Mouse (Mus musculus) liver, embryonic 15.5 days (tissue): Measurements from ENCODE around the gene Fam204a. TPM values are rescaled to one million over a fixed set of nuclear protein-coding genes. Genes with fewer than 3 reads are reported as not detected.

Source experiments
- ATAC-seq: fragments of 200-750 bp; cut with Nextera tagmentation; 2 replicates; pipeline ENCODE4 v1.8.0; 2017; ENCODE audit warnings: moderate number of reproducible peaks, mild to moderate bottlenecking, moderate library complexity; ENCODE audit not compliant: insufficient read depth
- H3K27ac ChIP-seq: fragments of 300-500 bp; sonication (generic); replicated peaks from 2 replicates; pipeline ENCODE4 v1.5.1; 2015; ENCODE audit warnings: mild to moderate bottlenecking, inconsistent platforms
- H3K27me3 ChIP-seq: fragments of 300-500 bp; sonication (generic); 2 replicates; pipeline ENCODE4 v1.6.1; 2015; ENCODE audit warnings: mild to moderate bottlenecking, inconsistent platforms
- H3K36me3 ChIP-seq: fragments of 300-500 bp; sonication (generic); replicated peaks from 2 replicates; pipeline ENCODE4 v1.6.1; 2015; ENCODE audit warnings: moderate library complexity, mild to moderate bottlenecking, inconsistent platforms
- H3K4me1 ChIP-seq: fragments of 300-500 bp; sonication (generic); replicated peaks from 2 replicates; pipeline ENCODE4 v1.6.1; 2015; ENCODE audit warnings: inconsistent platforms
- H3K4me2 ChIP-seq: fragments of 300-500 bp; sonication (generic); 2 replicates; pipeline ENCODE4 v1.6.1; 2015; ENCODE audit warnings: moderate library complexity, mild to moderate bottlenecking, inconsistent platforms
- H3K4me3 ChIP-seq: fragments of 300-500 bp; sonication (generic); replicated peaks from 2 replicates; pipeline ENCODE4 v1.5.1; 2015; ENCODE audit warnings: mild to moderate bottlenecking, inconsistent platforms
- H3K9ac ChIP-seq: fragments of 300-500 bp; sonication (generic); 2 replicates; pipeline ENCODE4 v1.6.1; 2015; ENCODE audit warnings: moderate library complexity, mild to moderate bottlenecking, inconsistent platforms
- H3K9me3 ChIP-seq: fragments of 300-500 bp; sonication (generic); replicated peaks from 2 replicates; pipeline ENCODE4 v1.6.1; 2016; ENCODE audit warnings: inconsistent platforms
- WGBS: fragments of 180-500 bp; shearing (Covaris S2); methylation state at CpG from one replicate; pipeline ENCODE4 v1.1.7; 2015; ENCODE audit warnings: mixed read lengths; ENCODE audit not compliant: insufficient replicate concordance; 5-methylcytosine and 5-hydroxymethylcytosine counted together
- polyA plus RNA-seq: library from polyadenylated mRNA; unstranded; fragments of >200 nt; fragmentation: Nextera tagmentation; extraction: Ambion mirVana; gene quantifications from 2 replicates; pipeline ENCODE4 v1.2.1, GENCODE M21; 2015

Gene Fam204a
- polyA plus RNA-seq, 1 experiment from 2014 or later, result 16.9 TPM

GRCm38 (mm10) chr19:60160611-60161274 lies 65.8 kb downstream of the Fam204a start:
- H3K9me3 ChIP-seq, result no peaks in the 10 kb centered on the region
- no peaks in the 10 kb centered on the region for H3K4me1 ChIP-seq
- H3K4me2 ChIP-seq, result peak overlapping the region; percentile 38
- 0 out of 2 replicates have a peak, but pooled peaks cover 3% of the 10 kb centered on the region for H3K27me3 ChIP-seq
- 0 out of 2 replicates have a peak overlapping the region, but pooled peaks have one; percentile 15 for H3K4me3 ChIP-seq
- no peak overlapping the region for H3K27ac ChIP-seq
- WGBS, result 7% methylated on average over 20 of the region's 20 CpGs
- no peak for ATAC-seq
- H3K36me3 ChIP-seq, result no peaks in the 10 kb centered on the region
- no peak overlapping the region for H3K9ac ChIP-seq

- 41% methylated on average over 6 of the region's 6 CpGs for WGBS
- no peak overlapping the region for H3K4me3 ChIP-seq
- H3K9ac ChIP-seq, result no peak overlapping the region
- H3K9me3 ChIP-seq, result no peaks in the 10 kb centered on the region
- H3K36me3 ChIP-seq, result no peaks in the 10 kb centered on the region
- H3K27ac ChIP-seq, result no peak overlapping the region
- no peaks in the 10 kb centered on the region for H3K4me1 ChIP-seq
- no peak for ATAC-seq
- 0 out of 2 replicates have a peak, but pooled peaks cover 3% of the 10 kb centered on the region for H3K27me3 ChIP-seq
- H3K4me2 ChIP-seq, result no peak overlapping the region
These were observed 66.7 kb downstream of the Fam204a start for GRCm38 (mm10) chr19:60159827-60160226.

DNA sequence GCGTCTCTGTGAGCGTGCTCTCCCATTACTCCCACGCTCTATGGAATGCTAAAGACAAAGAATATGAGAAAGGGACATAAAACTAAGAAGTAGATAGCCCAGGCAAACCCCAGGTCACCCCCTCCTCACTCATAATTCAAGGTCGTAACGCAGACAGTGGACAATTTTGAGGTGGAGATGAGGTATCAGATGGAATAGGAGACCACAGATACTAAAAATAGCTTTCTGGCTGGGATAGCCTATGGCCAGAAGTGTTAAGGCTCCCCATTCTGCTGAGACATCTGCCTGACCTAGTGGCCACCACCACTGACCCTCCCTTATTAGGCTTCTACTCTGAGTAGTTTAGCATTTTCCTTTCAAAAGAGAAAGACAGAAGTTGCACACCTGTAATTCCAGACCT lies 71.2 kb downstream of the Fam204a start:
- Histone ChIP-seq H3K4me1 (no peaks in the 10 kb centered on the region), H3K9me3 (no peaks in the 10 kb centered on the region), H3K27ac (no peak overlapping the region), H3K9ac (no peak overlapping the region), H3K36me3 (no peaks in the 10 kb centered on the region), H3K4me3 (no peak overlapping the region), H3K27me3 (no peaks in the 10 kb centered on the region), H3K4me2 (no peak overlapping the region)
- ATAC-seq, result no peak
- WGBS, result 56% methylated on average over 5 of the region's 5 CpGs

DNA sequence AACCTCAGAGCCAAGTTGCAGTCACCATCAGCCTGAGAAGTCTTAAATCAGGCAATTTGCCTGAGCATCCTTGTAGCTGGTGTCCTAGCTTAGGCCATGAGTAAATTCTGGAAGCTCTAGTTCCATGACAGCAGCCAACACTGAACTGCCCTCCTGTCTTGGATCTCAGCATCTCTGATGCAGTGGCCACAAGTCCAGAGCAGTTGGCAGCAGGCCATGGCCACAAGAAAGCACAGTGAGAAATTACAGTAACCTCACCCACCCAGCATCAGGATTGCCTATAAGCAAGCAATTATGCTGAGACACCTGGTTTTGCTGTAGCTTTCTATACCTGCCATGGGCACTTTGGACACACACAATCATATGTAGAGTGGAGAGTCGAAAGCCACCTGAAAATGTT lies 73.4 kb downstream of the Fam204a start:
- ATAC-seq, result no peak
- H3K27ac ChIP-seq, result no peak overlapping the region
- H3K4me3 ChIP-seq, result no peak overlapping the region
- H3K36me3 ChIP-seq, result no peaks in the 10 kb centered on the region
- H3K4me1 ChIP-seq, result no peaks in the 10 kb centered on the region
- no peaks in the 10 kb centered on the region for H3K27me3 ChIP-seq
- H3K9me3 ChIP-seq, result no peaks in the 10 kb centered on the region
- no peak overlapping the region for H3K4me2 ChIP-seq
- H3K9ac ChIP-seq, result no peak overlapping the region
- 70% methylated on average over 1 of the region's 1 CpGs for WGBS

GRCm38 (mm10) chr19:60150056-60150455 lies 76.4 kb downstream of the Fam204a start:
- Histone ChIP-seq H3K27me3 (peaks cover 16% of the 10 kb centered on the region), H3K4me3 (no peak overlapping the region), H3K27ac (no peak overlapping the region), H3K4me1 (no peaks in the 10 kb centered on the region), H3K4me2 (no peak overlapping the region), H3K9ac (no peak overlapping the region), H3K36me3 (no peaks in the 10 kb centered on the region), H3K9me3 (no peaks in the 10 kb centered on the region)
- WGBS, result 59% methylated on average over 3 of the region's 3 CpGs
- ATAC-seq, result no peak

- WGBS, result 34% methylated on average over 13 of the region's 13 CpGs
- no peaks in the 10 kb centered on the region for H3K9me3 ChIP-seq
- no peak overlapping the region for H3K4me2 ChIP-seq
- H3K36me3 ChIP-seq, result no peaks in the 10 kb centered on the region
- no peak for ATAC-seq
- no peak overlapping the region for H3K27ac ChIP-seq
- no peak overlapping the region for H3K4me3 ChIP-seq
- peaks cover 23% of the 10 kb centered on the region for H3K27me3 ChIP-seq
- no peak overlapping the region for H3K9ac ChIP-seq
- H3K4me1 ChIP-seq, result 0 out of 2 replicates have a peak, but pooled peaks cover 4% of the 10 kb centered on the region
These were observed 77.2 kb downstream of the Fam204a start for GRCm38 (mm10) chr19:60149078-60149960.

Other genes starting within 250 kb of the Fam204a start
- not detected in 2 replicates for gene Prlhr, start 241.6 kb upstream of the Fam204a start, polyA plus RNA-seq